Comparison of ENCODE assay signal across 19 mouse cellular contexts in genomic region chr19:5554212-5554611, GRCm38 (mm10). TPM values are rescaled to one million over a fixed set of nuclear protein-coding genes. Genes with fewer than 3 reads are reported as not detected.
DNase-seq lines count a peak whose midpoint lies in the region; ATAC-seq and TF ChIP-seq lines count a peak whose summit lies in the region.
"Had no signal": no experiment of that assay in that cellular context is flagged by ENCODE, and none has a peak within 500 bp of the region (broad histone marks: within the 10 kb centered on the region; RNA-seq: fewer than 3 reads in every experiment).

No protein-coding gene starts in this region.

- no peak for TF ChIP-seq POLR2A in small intestine, adult 2 months (IDR thresholded peaks at IDR 0.05; ENCODE audit: low read depth, low read length)

- H3K4me1 ChIP-seq in intestine, embryonic 15.5 days (replicated peaks), result peaks cover 20% of the 10 kb centered on the region
- H3K4me1 ChIP-seq in small intestine, adult 2 months (ENCODE audit: control insufficient read depth, insufficient read depth, insufficient read length, low read length), result peaks cover 40% of the 10 kb centered on the region
- H3K4me1 ChIP-seq in midbrain, embryonic 16.5 days (ENCODE audit: control insufficient read depth, insufficient read depth, low read length), result no peaks in the 10 kb centered on the region
- H3K4me1 ChIP-seq: heart, embryonic 13.5 days; hindbrain, embryonic 12.5 days; neural tube, embryonic 12.5 days had no signal

- no peak overlapping the region for H3K4me3 ChIP-seq in intestine, embryonic 15.5 days (replicated peaks)
- peak overlapping the region; percentile 48 for H3K4me3 ChIP-seq in small intestine, adult 2 months (ENCODE audit: low read depth, low read length)
- no peak overlapping the region for H3K4me3 ChIP-seq in midbrain, embryonic 16.5 days (ENCODE audit: low read depth, low read length)
- H3K4me3 ChIP-seq: embryonic facial prominence, embryonic 13.5 days; gastrocnemius, adult 2 months; heart, embryonic 13.5 days; hindbrain, embryonic 12.5 days; neural tube, embryonic 12.5 days had no signal

- H3K9me3 ChIP-seq in intestine, embryonic 15.5 days, result no peaks in the 10 kb centered on the region
- H3K9me3 ChIP-seq in midbrain, embryonic 16.5 days (replicated peaks; ENCODE audit: control insufficient read depth, low read length, poor library complexity, severe bottlenecking), result no peaks in the 10 kb centered on the region
- H3K9me3 ChIP-seq: embryonic facial prominence, embryonic 13.5 days; heart, embryonic 13.5 days; hindbrain, embryonic 12.5 days; neural tube, embryonic 12.5 days had no signal

- WGBS in intestine, embryonic 15.5 days, result 64% methylated on average over 14 of the region's 14 CpGs
- 35% methylated on average over 14 of the region's 14 CpGs for WGBS in small intestine, adult 2 months
- 89% methylated on average over 14 of the region's 14 CpGs for WGBS in midbrain, embryonic 16.5 days

- H3K36me3 ChIP-seq in intestine, embryonic 15.5 days, result peaks cover 2% of the 10 kb centered on the region; the same call in 1 of the 2 replicates
- H3K36me3 ChIP-seq in small intestine, adult 2 months (ENCODE audit: control insufficient read depth, insufficient read depth, low read length), result peaks cover 39% of the 10 kb centered on the region
- H3K36me3 ChIP-seq in midbrain, embryonic 16.5 days (ENCODE audit: control insufficient read depth, insufficient read depth, low read length), result no peaks in the 10 kb centered on the region
- H3K36me3 ChIP-seq: embryonic facial prominence, embryonic 13.5 days; heart, embryonic 13.5 days; hindbrain, embryonic 12.5 days; neural tube, embryonic 12.5 days had no signal

- peak overlapping the region; percentile 64 for H3K27ac ChIP-seq in intestine, embryonic 15.5 days
- peak overlapping the region; percentile 99 for H3K27ac ChIP-seq in small intestine, adult 2 months (ENCODE audit: insufficient read depth, low read depth, low read length)
- no peak overlapping the region for H3K27ac ChIP-seq in midbrain, embryonic 16.5 days (ENCODE audit: low read length)
- H3K27ac ChIP-seq: embryonic facial prominence, embryonic 13.5 days; gastrocnemius, adult 2 months; heart, embryonic 13.5 days; hindbrain, embryonic 12.5 days; liver, embryonic 14.5 days; neural tube, embryonic 12.5 days had no signal

- TF ChIP-seq CTCF in small intestine, adult 2 months (IDR thresholded peaks at IDR 0.05; ENCODE audit: extremely low read depth, insufficient read length, insufficient replicate concordance, low read depth, low read length), result no peak

- peak; percentile 70 to 76 for DNase-seq in kidney, adult 8-10 months
- peak; percentile 75 to 86 for DNase-seq in lung, adult 18-20 months
- DNase-seq in cerebellum, adult 9-10 months, result no peak
- no peak for DNase-seq in right cerebral cortex, postnatal 25 days
- DNase-seq: adrenal gland, postnatal 14 days; cerebellum, postnatal 36 days; gastrocnemius, adult 2 months; midbrain, embryonic 14.5 days; retina, postnatal 1 day; thymus, postnatal 4 days had no signal

- H3K27me3 ChIP-seq in intestine, embryonic 15.5 days (replicated peaks), result peaks cover 20% of the 10 kb centered on the region
- H3K27me3 ChIP-seq in small intestine, adult 2 months (ENCODE audit: control insufficient read depth, insufficient read depth, low read length), result no peaks in the 10 kb centered on the region
- H3K27me3 ChIP-seq in midbrain, embryonic 16.5 days (ENCODE audit: control insufficient read depth, insufficient read depth, low read depth, low read length), result peaks cover 30% of the 10 kb centered on the region

- H3K4me2 ChIP-seq in intestine, embryonic 15.5 days (replicated peaks), result peak overlapping the region; percentile 45
- no peak overlapping the region for H3K4me2 ChIP-seq in midbrain, embryonic 16.5 days (ENCODE audit: low read length)
- H3K4me2 ChIP-seq: embryonic facial prominence, embryonic 13.5 days; heart, embryonic 13.5 days; hindbrain, embryonic 12.5 days; neural tube, embryonic 12.5 days had no signal

- no peak overlapping the region for H3K9ac ChIP-seq in intestine, embryonic 15.5 days
- H3K9ac ChIP-seq in midbrain, embryonic 16.5 days (ENCODE audit: low read depth, low read length), result no peak overlapping the region
- H3K9ac ChIP-seq: embryonic facial prominence, embryonic 13.5 days; heart, embryonic 13.5 days; hindbrain, embryonic 12.5 days; liver, embryonic 14.5 days; neural tube, embryonic 12.5 days had no signal

- ATAC-seq in intestine, embryonic 15.5 days, result peak; percentile 87
- ATAC-seq in midbrain, embryonic 16.5 days, result no peak
- ATAC-seq: forebrain, embryonic 14.5 days had no signal

RNA-seq across cellular contexts. Expression of gene Ovol1, which starts 6.2 kb away (rescaled TPM):
- polyA plus RNA-seq in intestine, embryonic 15.5 days (2015; fragmentation: Nextera tagmentation; extraction: Ambion mirVana), result 19.3 TPM in 2 replicates
- polyA plus RNA-seq in small intestine, adult 2 months (2012; rRNA removed), result 28.5 and 55.3 TPM in 2 replicates
- polyA plus RNA-seq in midbrain, embryonic 16.5 days (2015; fragmentation: Nextera tagmentation; extraction: Ambion mirVana), result 0.11 TPM in 1 of 2 replicates, not detected in the other
- polyA plus RNA-seq: forebrain, embryonic 14.5 days; midbrain, embryonic 14.5 days had no signal

RNA-seq across cellular contexts. Expression of gene Ap5b1, which starts 13.6 kb away (rescaled TPM):
- polyA plus RNA-seq in intestine, embryonic 15.5 days (2015; fragmentation: Nextera tagmentation; extraction: Ambion mirVana), result 7.9 and 9.9 TPM in 2 replicates
- 20.2 and 37.1 TPM in 2 replicates for polyA plus RNA-seq in small intestine, adult 2 months (2012; rRNA removed)
- polyA plus RNA-seq in midbrain, embryonic 16.5 days (2015; fragmentation: Nextera tagmentation; extraction: Ambion mirVana), result 1.9 and 2.3 TPM in 2 replicates

RNA-seq across cellular contexts. Expression of gene Snx32, which starts 43.9 kb away (rescaled TPM):
- 7.2 and 8.0 TPM in 2 replicates for polyA plus RNA-seq in intestine, embryonic 15.5 days (2015; fragmentation: Nextera tagmentation; extraction: Ambion mirVana)
- polyA plus RNA-seq in small intestine, adult 2 months (2012; rRNA removed), result 1.7 and 3.2 TPM in 2 replicates
- polyA plus RNA-seq in midbrain, embryonic 16.5 days (2015; fragmentation: Nextera tagmentation; extraction: Ambion mirVana), result 112 and 116 TPM in 2 replicates

RNA-seq across cellular contexts. Expression of gene Rnaseh2c, which starts 47.5 kb away (rescaled TPM):
- 128 and 149 TPM in 2 replicates for polyA plus RNA-seq in intestine, embryonic 15.5 days (2015; fragmentation: Nextera tagmentation; extraction: Ambion mirVana)
- 47.0 and 68.0 TPM in 2 replicates for polyA plus RNA-seq in small intestine, adult 2 months (2012; rRNA removed)
- 55.5 and 58.4 TPM in 2 replicates for polyA plus RNA-seq in midbrain, embryonic 16.5 days (2015; fragmentation: Nextera tagmentation; extraction: Ambion mirVana)

RNA-seq across cellular contexts. Expression of gene 1700020D05Rik, which starts 50.6 kb away (rescaled TPM):
- not detected in 2 replicates for polyA plus RNA-seq in intestine, embryonic 15.5 days (2015; fragmentation: Nextera tagmentation; extraction: Ambion mirVana)
- polyA plus RNA-seq in small intestine, adult 2 months (2012; rRNA removed), result 0.19 TPM in 1 of 2 replicates, not detected in the other
- not detected in 2 replicates for polyA plus RNA-seq in midbrain, embryonic 16.5 days (2015; fragmentation: Nextera tagmentation; extraction: Ambion mirVana)
- polyA plus RNA-seq: embryonic facial prominence, embryonic 13.5 days; forebrain, embryonic 14.5 days; heart, embryonic 13.5 days had no signal

Comparison
In these comparisons a context has a peak if more than half of its experiments do, and no peak if none do; other contexts are left out.
1. DNase-seq: peak in kidney, adult 8-10 months (2 of 2) and lung, adult 18-20 months (2 of 2); none in cerebellum, adult 9-10 months (single experiment) and right cerebral cortex, postnatal 25 days (single experiment).
2. RNA of gene Ovol1, which starts 6.2 kb away (polyA plus RNA-seq): 28.5 to 55.3 TPM in small intestine, adult 2 months and 19.3 TPM in intestine, embryonic 15.5 days; 0.11 TPM in midbrain, embryonic 16.5 days; every median in the first group is over 10 times any median in the second.
3. RNA of gene Snx32, which starts 43.9 kb away (polyA plus RNA-seq): 112 to 116 TPM in midbrain, embryonic 16.5 days; 7.2 to 8.0 TPM in intestine, embryonic 15.5 days and 1.7 to 3.2 TPM in small intestine, adult 2 months; every median in the first group is over 10 times any median in the second.